In the genomic region with DNA sequence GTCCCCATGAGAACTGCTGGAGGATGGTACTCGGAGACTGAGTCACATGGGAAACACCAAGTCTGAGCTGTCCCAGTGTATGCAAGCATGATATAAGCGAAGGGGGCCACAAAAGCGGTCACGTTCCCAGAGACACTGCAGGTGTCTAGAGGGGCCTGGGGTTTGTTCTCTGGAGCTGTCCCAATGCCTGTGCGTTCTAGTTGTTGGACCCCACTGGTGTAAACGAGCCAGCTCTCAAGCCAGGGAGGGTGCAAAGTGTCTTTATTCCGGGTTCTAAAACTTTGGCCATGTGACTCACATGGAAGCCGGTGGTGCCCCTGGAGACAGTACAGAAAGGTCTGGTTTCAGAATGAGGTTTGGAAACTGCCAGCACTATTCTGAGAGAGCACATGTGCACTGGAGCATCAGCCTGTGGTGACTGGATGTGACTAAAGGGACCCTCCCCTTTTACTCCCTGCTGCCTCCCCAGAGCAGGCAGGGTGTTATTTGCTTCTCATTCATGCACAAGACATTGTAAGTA, we compare ENCODE assay signal across 20 mouse cellular contexts. TPM values are rescaled to one million over a fixed set of nuclear protein-coding genes. Genes with fewer than 3 reads are reported as not detected.
A peak's percentile ranks its signal among the peaks of the same experiment; 100 is the strongest.
DNase-seq lines count a peak whose midpoint lies in the region; ATAC-seq and TF ChIP-seq lines count a peak whose summit lies in the region.
"Had no signal": no experiment of that assay in that cellular context is flagged by ENCODE, and none has a peak within 500 bp of the region (broad histone marks: within the 10 kb centered on the region; RNA-seq: fewer than 3 reads in every experiment).

No protein-coding gene starts in this region.

- H3K9ac ChIP-seq in intestine, embryonic 15.5 days, result no peak overlapping the region
- H3K9ac ChIP-seq: embryonic facial prominence, embryonic 12.5 days; forebrain, embryonic 15.5 days; heart, embryonic 15.5 days; hindbrain, embryonic 13.5 days had no signal

- no peak overlapping the region for H3K4me2 ChIP-seq in intestine, embryonic 15.5 days (replicated peaks)
- H3K4me2 ChIP-seq: embryonic facial prominence, embryonic 12.5 days; forebrain, embryonic 15.5 days; heart, embryonic 15.5 days; hindbrain, embryonic 13.5 days had no signal

- H3K4me3 ChIP-seq in lung, adult 2 months (replicated peaks; ENCODE audit: extremely low read depth, low read depth, low read length), result no peak overlapping the region
- H3K4me3 ChIP-seq in thymus, adult 2 months (ENCODE audit: control insufficient read depth, insufficient read depth, low read length), result no peak overlapping the region
- H3K4me3 ChIP-seq in intestine, embryonic 15.5 days (replicated peaks), result no peak overlapping the region
- H3K4me3 ChIP-seq: embryonic facial prominence, embryonic 12.5 days; forebrain, embryonic 15.5 days; heart, embryonic 10.5 days; heart, embryonic 15.5 days; hindbrain, embryonic 13.5 days had no signal

- 0 out of 2 replicates have a peak, but pooled peaks have one; percentile 17 for ATAC-seq in monocyte, adult 5-6 weeks (replicated peaks; ENCODE audit: insufficient number of reproducible peaks, low FRiP score, low TSS enrichment, poor library complexity, severe bottlenecking)
- no peak for ATAC-seq in intestine, embryonic 15.5 days
- ATAC-seq: forebrain, embryonic 15.5 days had no signal

- no peaks in the 10 kb centered on the region for H3K36me3 ChIP-seq in splenic B cell, adult 2 months (ENCODE audit: control insufficient read depth, insufficient read depth, low read length, poor library complexity, severe bottlenecking)
- H3K36me3 ChIP-seq in thymus, adult 2 months (ENCODE audit: control insufficient read depth, insufficient read depth, low read length), result no peaks in the 10 kb centered on the region
- H3K36me3 ChIP-seq in intestine, embryonic 15.5 days, result no peaks in the 10 kb centered on the region
- H3K36me3 ChIP-seq: embryonic facial prominence, embryonic 12.5 days; forebrain, embryonic 15.5 days; G1E; heart, embryonic 10.5 days; heart, embryonic 15.5 days; hindbrain, embryonic 13.5 days had no signal

- TF ChIP-seq CTCF in lung, adult 2 months (IDR thresholded peaks at IDR 0.05; ENCODE audit: insufficient read depth, low read length), result no peak
- TF ChIP-seq CTCF in thymus, adult 2 months (IDR thresholded peaks at IDR 0.05; ENCODE audit: borderline replicate concordance, control insufficient read depth, extremely low read depth, insufficient read depth, low read length, poor library complexity), result no peak

- H3K27ac ChIP-seq in thymus, adult 2 months (ENCODE audit: control insufficient read depth, insufficient read depth, low read length), result no peak overlapping the region
- no peak overlapping the region for H3K27ac ChIP-seq in intestine, embryonic 15.5 days
- H3K27ac ChIP-seq: embryonic facial prominence, embryonic 12.5 days; forebrain, embryonic 15.5 days; heart, embryonic 10.5 days; heart, embryonic 15.5 days; hindbrain, embryonic 13.5 days had no signal

- TF ChIP-seq POLR2A in lung, adult 2 months (IDR thresholded peaks at IDR 0.05; ENCODE audit: borderline replicate concordance, extremely low read depth, low read depth, low read length), result no peak
- no peak for TF ChIP-seq POLR2A in thymus, adult 2 months (IDR thresholded peaks at IDR 0.05; ENCODE audit: control insufficient read depth, extremely low read depth, insufficient read depth, low read length, poor library complexity)

- 81% methylated on average over 8 of the region's 8 CpGs for WGBS in lung, adult 2 months
- 91% methylated on average over 8 of the region's 8 CpGs for WGBS in thymus, adult 2 months
- 85% methylated on average over 8 of the region's 8 CpGs for WGBS in intestine, embryonic 15.5 days

- DNase-seq in lung, postnatal 36 days, result peak; percentile 20
- DNase-seq in lung, adult 2 months, result no peak
- peak; percentile 63 to 69 for DNase-seq in B cell, adult 2 months
- peak; percentile 80 for DNase-seq in splenic B cell, adult 2 months (ENCODE audit: low read depth, low spot score)
- DNase-seq in thymus, adult 2 months, result no peak
- DNase-seq: adrenal gland, postnatal 10 days; cerebellum, adult 11-12 months; cerebellum, adult 9-10 months; cerebellum, postnatal 25 days; gastrocnemius, postnatal 10 days; heart, adult 18-20 months; heart, postnatal 14 days had no signal

- H3K9me3 ChIP-seq in intestine, embryonic 15.5 days, result no peaks in the 10 kb centered on the region
- H3K9me3 ChIP-seq: embryonic facial prominence, embryonic 12.5 days; forebrain, embryonic 15.5 days; G1E; heart, embryonic 15.5 days; hindbrain, embryonic 13.5 days had no signal

- H3K4me1 ChIP-seq in lung, adult 2 months (ENCODE audit: control insufficient read depth, insufficient read depth, low read length), result no peaks in the 10 kb centered on the region
- no peaks in the 10 kb centered on the region for H3K4me1 ChIP-seq in thymus, adult 2 months (replicated peaks; ENCODE audit: control insufficient read depth, insufficient read depth, low read length)
- H3K4me1 ChIP-seq in intestine, embryonic 15.5 days (replicated peaks), result no peaks in the 10 kb centered on the region
- H3K4me1 ChIP-seq: embryonic facial prominence, embryonic 12.5 days; forebrain, embryonic 15.5 days; heart, embryonic 10.5 days; heart, embryonic 15.5 days; hindbrain, embryonic 13.5 days had no signal

- H3K27me3 ChIP-seq in splenic B cell, adult 2 months (ENCODE audit: control insufficient read depth, insufficient read depth, low read length, poor library complexity, severe bottlenecking), result no peaks in the 10 kb centered on the region
- no peaks in the 10 kb centered on the region for H3K27me3 ChIP-seq in thymus, adult 2 months (ENCODE audit: control insufficient read depth, insufficient read depth, low read length)
- H3K27me3 ChIP-seq in intestine, embryonic 15.5 days (replicated peaks), result no peaks in the 10 kb centered on the region; the same call in 1 of the 2 replicates
- H3K27me3 ChIP-seq: embryonic facial prominence, embryonic 12.5 days; forebrain, embryonic 15.5 days; hindbrain, embryonic 13.5 days had no signal

RNA-seq across cellular contexts. Expression of gene Tnfrsf13b, which starts 3.7 kb away (rescaled TPM):
- polyA plus RNA-seq in lung, adult 2 months (2012; rRNA removed), result 26.2 and 26.4 TPM in 2 replicates
- 39.9 to 75.6 TPM (median 53.5 TPM) in 3 replicates for total RNA-seq in monocyte, adult 5-6 weeks (2017)
- polyA plus RNA-seq in thymus, adult 2 months (2012; rRNA removed), result 134 and 160 TPM in 2 replicates
- 2.7 and 2.8 TPM in 2 replicates for polyA plus RNA-seq in intestine, embryonic 15.5 days (2015; fragmentation: Nextera tagmentation; extraction: Ambion mirVana)

RNA-seq across cellular contexts. Expression of gene Usp22, which starts 52.0 kb away (rescaled TPM):
- polyA plus RNA-seq in lung, adult 2 months (2012; rRNA removed), result 37.6 and 43.6 TPM in 2 replicates
- 40.7 to 65.8 TPM (median 44.4 TPM) in 3 replicates for total RNA-seq in monocyte, adult 5-6 weeks (2017)
- polyA plus RNA-seq in thymus, adult 2 months (2012; rRNA removed), result 57.5 and 68.6 TPM in 2 replicates
- polyA plus RNA-seq in intestine, embryonic 15.5 days (2015; fragmentation: Nextera tagmentation; extraction: Ambion mirVana), result 89.0 and 98.6 TPM in 2 replicates

Comparison
In these comparisons a context has a peak if more than half of its experiments do, and no peak if none do; other contexts are left out.
1. DNase-seq: peak in lung, postnatal 36 days (single experiment), B cell, adult 2 months (2 of 2) and splenic B cell, adult 2 months (single experiment); none in lung, adult 2 months (single experiment) and thymus, adult 2 months (single experiment).